Mouse (Mus musculus): ENCODE results near the gene Fhl4.

DNA sequence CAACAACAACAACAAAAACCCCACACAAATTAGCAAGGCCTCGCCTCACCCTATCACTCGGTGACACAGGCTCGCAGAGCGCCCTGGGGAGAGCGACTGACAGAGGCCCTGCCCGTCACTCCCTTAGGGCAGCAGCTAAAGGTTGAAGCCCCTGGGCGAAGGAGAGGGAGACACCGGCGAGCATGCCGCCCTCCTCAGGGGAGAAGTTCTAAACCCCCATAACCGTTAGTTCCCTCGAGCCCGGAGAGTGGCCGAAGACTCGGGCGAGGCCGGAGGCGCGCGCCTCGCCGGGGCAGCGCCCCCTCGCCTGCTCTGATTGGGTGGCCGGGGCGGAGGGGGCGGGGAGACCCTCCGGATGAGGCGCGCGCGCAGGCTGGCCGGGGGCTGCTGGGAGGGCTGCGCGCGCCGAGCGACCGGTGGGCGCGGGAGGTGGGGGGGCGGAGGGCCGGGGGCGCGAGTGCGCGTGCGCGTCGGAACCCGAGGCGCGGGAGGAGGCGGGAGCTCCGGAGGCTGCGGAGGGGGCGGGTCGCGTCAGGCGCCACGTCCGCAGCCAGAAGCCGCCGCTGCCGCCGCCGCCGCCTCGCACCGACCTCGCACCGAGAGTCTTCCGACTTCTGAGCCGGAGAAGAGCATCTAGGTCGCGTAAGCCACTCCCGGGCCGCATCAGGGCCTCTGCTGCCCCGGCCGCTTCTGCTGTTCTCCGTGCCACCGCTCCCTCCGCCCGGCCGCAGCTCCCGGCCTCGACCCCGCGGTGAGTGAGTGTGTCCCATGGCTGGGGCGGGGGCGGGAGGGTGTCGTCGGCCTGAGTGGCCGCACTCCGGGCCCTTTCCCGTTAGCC, at the start of gene Fhl4, which contains the start of gene Tmem263:
- TF ChIP-seq CTCF (IDR thresholded peaks at IDR 0.05; ENCODE audit: extremely low read depth, insufficient read depth, insufficient read length, insufficient replicate concordance) (no peak), POLR2A (IDR thresholded peaks at IDR 0.05; ENCODE audit: low read depth, low read length) (no peak; the same call in 1 of the 2 replicates)

Measured in spleen, adult 2 months (tissue).